Mouse (Mus musculus) layer of hippocampus, postnatal 14 days (tissue): Measurements from ENCODE around the gene Mcee. TPM values are rescaled to one million over a fixed set of nuclear protein-coding genes. Genes with fewer than 3 reads are reported as not detected.
A peak's percentile ranks its signal among the peaks of the same experiment; 100 is the strongest.

Experiments
- DNase-seq, 2 experiments: peaks; one replicate each; pipeline ENCODE4 v3.0.0; 2021 to 2022; ENCODE audit warnings: low spot score in 2 of 2, mixed read lengths in 1 of 2
- long read RNA-seq, 2 experiments: library from polyadenylated mRNA; stranded (forward); transcript quantifications; one replicate each; pipeline ENCODE4 v2.0.0; 2021
- total RNA-seq, 2 experiments: library from RNA; stranded (reverse); gene quantifications; 2 replicates each; pipeline ENCODE4 v1.2.3; 2021

The Mcee gene
- total RNA-seq, result 10 to 100 TPM; 45.3 to 60.0 TPM
- long read RNA-seq, experiment 1, transcript Mcee-201 (3 exons, 828 nt), result major isoform, 9 of 48 reads
- long read RNA-seq, experiment 1, transcript Mcee-203 (3 exons, 532 nt), result minor isoform, 7 of 48 reads
- long read RNA-seq, experiment 1, partial matches to known transcripts, result 28 of 48 reads
- long read RNA-seq, experiment 1, other reads (novel, unspliced or antisense), result 2 of 48 reads
- long read RNA-seq, experiment 2, transcript Mcee-201 (3 exons, 828 nt), result major isoform, 19 of 120 reads
- long read RNA-seq, experiment 2, transcript Mcee-204 (2 exons, 391 nt), result minor isoform, 8 of 120 reads
- long read RNA-seq, experiment 2, transcript Mcee-203 (3 exons, 532 nt), result minor isoform, 10 of 120 reads
- long read RNA-seq, experiment 2, partial matches to known transcripts, result 82 of 120 reads
- long read RNA-seq, experiment 2, other reads (novel, unspliced or antisense), result 1 of 120 reads

DNA sequence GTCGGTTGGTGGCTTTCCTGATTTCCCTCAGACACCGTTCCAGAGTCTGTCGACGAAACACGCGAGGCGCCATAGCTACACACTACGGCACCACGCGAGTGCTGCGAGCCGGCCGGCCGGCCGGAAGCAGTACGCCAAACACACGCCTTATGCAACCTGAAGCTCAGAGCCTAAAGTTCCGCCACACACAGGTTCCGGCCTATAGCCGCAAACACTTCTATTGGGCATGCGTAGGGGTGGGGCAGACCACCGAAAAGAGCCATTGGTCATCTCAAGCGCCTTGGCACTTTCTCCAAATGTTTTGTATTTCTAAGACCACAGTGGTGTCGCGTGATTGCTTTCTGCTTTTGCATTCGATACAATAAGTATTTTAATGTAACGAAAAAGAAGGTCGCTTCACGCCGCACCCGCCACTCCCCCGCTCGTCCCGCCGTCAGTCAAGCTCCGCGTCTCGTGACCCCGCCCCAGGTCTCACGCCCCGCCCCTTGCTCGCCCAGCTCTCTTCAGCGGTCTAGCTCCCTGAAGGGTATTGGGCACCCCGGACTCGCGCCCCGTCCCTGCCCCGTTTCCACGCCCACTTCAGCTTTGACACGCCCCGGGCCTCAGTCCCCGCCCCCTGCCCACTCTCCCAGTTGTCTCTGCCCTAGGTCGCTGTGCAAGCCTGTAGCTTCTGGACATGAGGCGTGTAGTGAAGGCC is at the start of gene Mcee, which contains the start of gene Mphosph10:
Mcee (plus strand) TSS at position 486 of the 697 bp plus-strand sequence.
Mphosph10 (minus strand) TSS at position 147 of the 697 bp plus-strand sequence.
- DNase-seq, result peak; percentile 93 to 96

- no peak for DNase-seq
Measured at GRCm38 (mm10) chr7:64347813-64348212, 44.6 kb upstream of the Mcee start.

DNA sequence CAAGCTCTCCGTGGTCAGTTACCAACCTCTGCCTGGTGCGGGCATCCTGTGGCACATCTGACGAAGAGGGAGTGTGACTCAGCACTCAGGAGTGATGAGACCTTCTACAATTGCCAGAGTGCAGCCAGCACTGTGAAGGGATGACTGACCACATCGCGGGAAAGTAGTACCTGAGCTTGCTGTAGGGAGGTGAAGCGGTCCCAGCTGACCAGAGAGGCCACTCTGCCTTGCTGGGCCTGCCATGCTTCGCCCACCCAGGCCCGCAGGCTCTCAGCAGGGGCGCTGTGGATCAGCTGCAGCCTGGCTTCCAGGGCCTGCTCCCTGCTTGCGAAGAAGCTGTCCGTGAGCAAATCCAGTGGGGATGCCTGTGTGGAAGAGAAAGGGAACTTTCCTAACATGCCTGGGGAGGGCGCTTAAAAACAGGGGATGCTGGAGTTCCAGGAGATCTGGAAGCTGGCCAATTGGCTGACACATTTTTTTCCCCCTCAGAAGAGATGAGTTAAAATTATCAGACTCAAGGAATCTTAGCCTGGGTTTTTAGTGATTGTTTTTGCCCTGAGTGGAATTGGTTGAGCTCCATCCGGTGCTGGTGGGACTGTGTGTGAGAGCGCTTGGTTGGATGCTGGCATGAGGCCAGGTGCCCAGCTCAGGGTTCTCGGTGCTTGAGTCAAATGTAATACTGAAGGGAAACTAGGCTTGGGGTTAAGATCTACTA is 43.1 kb upstream of the Mcee start:
- DNase-seq, result peak in 1 of 2 experiments; percentile 48

DNA sequence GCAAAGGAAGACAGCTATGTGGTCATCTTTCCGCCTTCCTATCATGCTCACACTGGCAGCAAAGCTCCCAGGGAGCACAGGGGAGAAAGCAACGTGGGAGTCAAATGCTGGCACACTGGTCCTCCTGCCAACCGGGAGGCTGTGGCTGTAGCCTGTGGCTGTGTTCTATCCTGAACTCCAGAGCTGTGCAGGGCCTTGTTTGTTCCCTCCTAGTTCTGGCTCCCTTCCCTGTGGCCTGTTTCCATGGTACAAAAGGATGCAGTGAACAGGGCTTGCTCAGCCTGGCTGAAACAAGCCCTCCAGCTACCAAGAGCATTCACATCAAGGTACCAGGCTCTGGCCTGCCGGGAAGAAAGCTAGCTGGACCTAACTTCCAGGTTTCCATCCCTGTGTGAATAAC is 41.3 kb upstream of the Mcee start:
- DNase-seq, result peak; percentile 68 to 90

DNA sequence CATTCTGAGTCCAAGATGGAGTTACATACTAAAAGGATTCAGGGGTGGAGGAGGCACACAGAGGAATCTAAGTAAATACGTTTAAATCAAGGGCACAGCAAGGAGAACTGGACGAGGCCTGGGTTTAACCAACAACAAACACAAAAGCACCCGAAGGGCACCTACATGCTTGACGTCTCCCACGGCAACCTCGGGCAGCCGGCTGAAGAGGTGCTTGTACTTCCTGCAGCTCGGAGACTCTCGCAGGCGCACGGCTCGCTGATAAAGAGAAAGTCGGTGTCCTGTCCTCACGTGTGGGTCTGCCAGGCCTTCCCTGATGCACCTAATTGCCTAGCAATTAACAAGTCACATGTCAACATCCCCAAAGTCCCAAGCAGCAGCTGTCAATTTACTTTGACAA is 38.2 kb upstream of the Mcee start:
- no peak for DNase-seq

DNA sequence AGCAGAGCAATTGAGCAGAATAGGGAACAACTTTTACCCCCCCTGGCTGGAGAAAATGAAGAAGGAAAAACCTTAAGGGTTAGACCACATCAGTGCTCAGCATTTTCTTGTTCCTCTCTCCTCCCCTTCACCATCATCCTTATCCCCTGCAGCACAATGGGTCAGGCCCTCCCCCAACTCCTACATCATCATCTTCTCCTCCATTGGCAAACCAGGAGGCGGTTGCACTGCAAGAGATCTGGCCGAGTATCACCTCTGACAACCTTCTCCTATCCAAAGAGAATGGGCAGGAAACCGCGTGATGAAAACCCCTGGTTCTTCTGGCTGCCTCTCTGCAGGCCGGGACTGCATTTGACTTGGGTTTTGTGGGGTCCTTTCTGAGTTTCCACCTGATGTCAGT is 35.7 kb upstream of the Mcee start:
- no peak for DNase-seq

DNA sequence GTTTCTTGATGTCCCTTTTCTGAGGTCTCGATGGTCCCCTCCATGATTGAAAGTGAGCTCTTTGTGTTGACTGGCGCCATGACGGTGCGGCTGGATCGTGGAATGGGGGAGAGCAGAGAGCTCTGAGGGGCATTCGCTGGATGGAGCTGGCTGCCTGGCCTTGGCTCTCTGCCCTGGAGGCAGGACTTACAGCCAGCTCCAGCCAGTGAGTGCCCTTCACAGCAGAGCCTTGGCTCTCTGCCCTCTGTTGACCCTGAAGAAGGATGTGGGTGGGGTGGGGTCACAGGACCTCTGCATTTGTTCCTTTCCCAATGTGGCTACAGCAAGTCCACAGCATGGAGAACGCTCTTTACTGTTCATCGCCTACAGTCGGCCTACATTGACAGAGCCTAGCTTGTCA is 35.0 kb upstream of the Mcee start:
- DNase-seq, result peak; percentile 50 to 65

DNA sequence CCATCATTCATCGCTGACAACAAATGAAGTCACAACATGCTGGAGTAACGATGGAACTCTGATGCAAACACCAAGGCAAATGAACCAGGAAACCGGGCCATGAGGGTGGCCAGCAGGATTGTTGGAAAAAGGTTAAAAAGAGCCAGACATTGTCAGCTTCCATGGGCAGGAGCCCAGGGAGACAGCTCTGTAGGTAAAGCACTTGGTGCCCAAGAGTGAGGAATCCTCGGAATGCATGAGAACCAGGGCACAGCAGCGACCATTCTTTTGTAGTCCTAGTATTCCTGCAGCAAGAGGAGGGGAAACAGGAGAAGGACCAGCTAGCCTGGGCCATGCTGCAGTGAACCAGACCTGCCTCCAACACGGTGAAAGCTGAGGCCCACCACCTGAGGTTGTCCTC is 33.7 kb upstream of the Mcee start:
- DNase-seq, result no peak

- no peak for DNase-seq
Measured at GRCm38 (mm10) chr7:64359943-64360585, 32.3 kb upstream of the Mcee start.

DNA sequence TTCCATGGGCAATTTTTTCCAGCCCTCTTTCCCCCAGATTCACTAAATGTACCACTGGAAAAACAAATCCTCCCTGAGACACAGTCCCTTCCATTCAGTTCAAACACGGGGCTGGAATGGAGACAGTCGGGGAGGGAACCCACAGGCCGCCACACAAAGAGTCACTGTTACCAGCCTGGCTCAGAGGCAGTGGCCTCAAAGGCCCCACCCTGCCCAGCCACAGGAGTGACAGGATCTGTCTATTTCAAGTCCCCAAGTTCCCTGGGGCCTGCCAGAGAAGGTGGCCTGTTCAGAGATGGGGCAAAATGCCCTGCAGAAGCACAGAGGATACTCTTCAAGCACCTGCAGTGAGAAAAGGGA is 31.8 kb upstream of the Mcee start:
- peak; percentile 40 to 68 for DNase-seq

DNA sequence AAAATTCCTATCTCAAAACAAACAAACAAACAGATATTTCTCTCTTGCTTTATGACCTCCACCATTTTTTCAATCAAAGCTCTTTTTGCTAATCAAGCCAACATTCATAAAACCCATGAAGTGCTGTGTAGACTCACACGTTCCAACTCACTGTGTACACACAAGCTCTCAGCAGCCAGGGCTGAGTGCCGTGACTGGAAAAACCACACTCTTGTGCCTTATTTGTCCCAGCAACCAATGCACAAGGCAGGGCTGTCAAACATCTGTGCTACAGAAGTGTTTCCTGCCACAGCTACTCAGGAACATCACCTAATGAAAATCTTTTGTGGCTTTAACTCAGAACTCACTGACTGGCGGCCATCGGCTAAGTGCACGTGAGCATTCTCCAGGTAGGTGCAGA is 26.5 kb upstream of the Mcee start:
- DNase-seq, result no peak

DNA sequence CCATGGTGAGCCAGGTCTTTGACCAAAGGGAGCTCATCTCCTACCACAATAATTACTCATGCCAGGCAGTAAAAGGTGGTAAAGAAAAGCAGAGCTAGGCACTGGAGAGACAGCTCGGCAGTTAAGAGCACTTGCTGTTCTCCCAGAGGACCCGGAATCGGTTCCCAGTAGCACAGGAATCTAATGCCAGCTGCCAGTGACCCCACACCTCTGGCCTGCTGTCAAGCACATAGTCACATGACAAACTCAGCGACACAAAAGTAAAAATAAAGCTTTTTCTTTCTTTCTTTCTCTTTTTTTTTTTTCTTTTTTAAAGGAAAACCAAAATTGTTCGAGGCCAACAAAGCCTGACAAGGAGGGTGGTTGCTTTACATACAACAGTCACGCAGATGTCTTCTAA is 22.6 kb upstream of the Mcee start:
- DNase-seq, result no peak

DNA sequence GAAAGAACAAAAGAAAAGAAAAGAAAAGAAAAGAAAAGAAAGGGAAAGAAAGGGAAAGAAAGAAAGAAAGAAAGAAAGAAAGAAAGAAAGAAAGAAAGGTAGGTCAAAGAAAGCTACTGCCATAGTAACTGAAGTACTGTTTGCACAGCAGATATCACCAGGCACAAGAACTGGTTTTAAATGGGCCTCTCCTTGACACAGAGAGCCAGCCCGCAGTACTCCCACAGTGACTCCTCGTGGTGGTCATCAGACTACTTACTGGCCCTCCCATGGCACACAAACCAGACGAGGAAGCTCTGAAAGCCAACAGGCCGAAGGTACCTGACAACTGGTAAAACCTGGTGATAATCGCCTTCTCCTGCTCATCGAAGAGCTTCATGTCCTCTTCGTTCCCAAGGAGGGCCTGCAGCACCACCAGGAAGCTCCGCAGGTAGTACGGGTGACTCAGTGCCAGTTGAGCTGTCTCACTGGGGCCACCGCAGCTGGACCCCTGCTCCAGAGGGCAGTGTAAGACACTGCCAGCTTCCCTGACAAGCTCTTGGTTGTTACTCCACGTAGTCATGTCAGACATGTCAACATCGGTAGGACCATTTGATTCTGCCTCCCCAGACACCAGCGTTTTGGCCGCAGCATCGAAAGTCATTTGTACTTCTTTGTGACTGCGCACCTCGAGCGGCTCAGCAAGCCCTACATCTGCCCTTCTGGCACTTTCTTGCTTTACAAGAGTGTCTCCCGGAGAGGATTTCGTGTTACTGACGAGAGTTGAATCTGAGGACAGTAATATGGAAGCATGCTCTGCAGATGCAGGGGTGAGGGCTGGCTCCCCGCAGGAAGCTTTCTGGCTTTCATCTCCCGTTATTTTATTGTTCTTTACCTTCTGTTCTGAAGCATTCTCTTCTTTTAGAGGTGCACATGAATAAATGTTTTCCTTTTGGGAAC is 20.2 kb upstream of the Mcee start:
- no peak for DNase-seq

DNA sequence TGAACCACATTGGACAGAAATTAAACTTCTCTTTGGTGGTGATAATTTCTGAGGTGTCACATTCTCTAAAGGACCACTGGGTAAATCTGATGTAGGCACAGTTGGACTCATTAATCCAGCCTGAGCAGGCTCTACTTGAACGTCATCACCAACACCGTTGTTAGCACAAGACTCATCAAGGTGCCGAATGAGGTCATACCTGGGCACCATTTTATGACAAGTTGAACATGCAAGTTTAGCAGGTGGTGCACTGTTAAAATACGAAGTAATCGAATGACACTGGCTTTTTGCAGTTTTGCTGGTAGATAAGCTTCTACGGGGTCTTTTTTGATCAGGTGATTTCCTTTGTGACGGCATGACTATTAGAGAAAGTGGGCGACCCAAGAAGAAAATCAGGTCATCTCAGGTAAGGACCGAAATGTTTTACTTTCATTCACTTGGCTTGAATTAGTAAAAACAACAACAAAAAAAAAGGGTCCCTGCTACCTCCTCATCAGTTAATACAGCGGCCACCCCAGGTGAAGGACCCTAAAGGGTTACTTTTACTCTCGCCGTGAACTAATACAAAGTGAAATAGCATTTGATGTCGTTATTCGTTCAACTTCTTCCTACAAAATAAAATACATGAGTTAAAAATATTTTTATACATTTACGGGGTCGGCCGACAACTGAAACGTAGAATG is 19.1 kb upstream of the Mcee start:
- no peak for DNase-seq

DNA sequence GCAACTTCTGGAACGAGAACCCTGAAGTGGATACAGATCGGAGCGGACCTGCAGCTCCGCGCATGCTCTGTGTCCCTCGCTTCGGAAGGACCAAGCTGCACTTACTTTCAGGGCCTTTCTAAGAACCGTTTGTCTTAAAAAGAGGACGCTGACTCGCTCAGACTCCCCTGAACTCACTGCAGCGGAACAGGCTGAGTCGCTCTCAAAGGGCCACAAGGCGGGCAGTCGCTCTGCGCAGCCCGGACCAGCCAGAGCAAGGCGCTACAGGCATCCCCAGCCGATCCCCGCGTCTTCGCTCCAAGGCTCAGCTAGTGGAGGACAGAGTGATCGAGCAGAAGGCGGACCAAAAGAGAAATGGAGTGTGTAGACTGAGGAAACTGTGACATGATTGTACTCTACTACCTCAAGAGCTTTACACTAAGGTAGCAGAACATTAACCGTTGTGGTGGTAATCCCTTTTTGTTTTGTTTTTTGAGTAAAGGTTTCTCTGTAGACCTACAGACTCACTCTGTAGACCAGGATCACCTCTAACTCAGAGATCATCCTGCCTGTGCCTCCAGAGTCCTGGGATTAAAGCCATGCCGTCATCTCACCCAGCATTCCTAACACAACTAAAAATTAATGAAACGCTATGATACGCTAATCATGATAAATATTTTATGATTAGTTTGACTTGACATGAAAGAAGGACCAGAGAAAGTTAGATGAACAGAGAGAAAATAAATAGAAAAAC is 18.4 kb upstream of the Mcee start, which contains the start of gene Fan1:
Fan1 (minus strand) TSS at position 266 of the 733 bp plus-strand sequence.
- peak; percentile 89 to 90 for DNase-seq

DNA sequence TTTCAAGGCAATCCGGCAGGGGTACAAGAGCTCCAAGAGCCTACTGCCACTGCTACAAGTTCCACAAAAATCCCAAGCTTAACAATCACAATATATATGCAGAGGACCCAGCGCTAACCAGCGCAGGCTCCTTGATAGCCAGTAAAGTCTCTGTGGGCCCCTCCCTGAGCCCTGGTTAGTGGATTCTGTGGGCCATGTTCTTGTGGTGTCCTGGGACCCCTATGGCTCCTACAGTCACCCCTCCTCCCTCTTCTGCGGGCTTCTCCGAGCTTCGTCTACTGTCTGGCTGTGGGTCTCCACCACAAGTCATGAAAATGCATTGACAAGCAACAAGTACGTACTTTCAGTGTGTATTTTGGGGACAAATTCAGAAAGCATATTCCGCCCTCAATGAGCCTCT is 928 bp upstream of the Mcee start:
- no peak for DNase-seq

DNA sequence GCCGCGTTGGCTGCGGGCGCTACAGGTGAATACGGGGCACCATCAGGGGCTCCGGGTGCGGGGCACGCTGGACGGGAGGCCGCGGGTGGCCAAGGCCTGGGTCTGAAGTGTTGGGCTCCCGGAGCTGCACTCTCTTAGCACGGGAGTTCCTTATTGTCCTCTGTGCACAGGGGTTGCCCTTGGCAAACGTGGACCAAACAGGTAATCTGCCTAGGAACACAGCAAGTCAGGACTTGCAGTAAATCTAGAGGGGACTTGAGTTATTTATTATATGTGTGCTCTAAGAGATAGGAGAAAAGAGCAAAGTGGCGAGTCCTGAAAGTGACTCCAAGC is 378 bp downstream of the Mcee start:
- DNase-seq, result no peak

DNA sequence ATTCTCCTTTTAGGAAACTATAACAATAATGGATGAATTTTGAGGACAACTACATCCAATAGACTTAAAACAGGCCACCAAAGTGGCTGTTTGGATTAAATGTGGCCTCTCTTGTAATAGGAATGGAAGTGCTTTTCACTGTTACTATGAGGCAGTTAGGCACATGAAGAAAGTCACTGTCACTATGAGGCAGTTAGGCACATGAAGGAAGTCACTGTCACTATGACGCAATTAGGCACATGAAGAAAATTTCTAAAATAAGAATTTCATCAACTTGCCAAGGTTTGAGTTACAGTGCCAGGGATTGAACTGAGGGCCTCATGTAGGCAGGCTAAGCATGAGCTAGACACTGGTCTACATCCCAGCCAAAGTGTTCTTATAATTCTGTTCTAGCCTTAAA is 8.3 kb downstream of the Mcee start:
- DNase-seq, result no peak

- no peak for DNase-seq
Measured at GRCm38 (mm10) chr7:64402452-64402851, 10.0 kb downstream of the Mcee start.
